Mouse (Mus musculus) megakaryocyte, embryonic 14.5 days (primary cell): ENCODE data around the gene Arhgef40. TPM values are rescaled to one million over a fixed set of nuclear protein-coding genes. Genes with fewer than 3 reads are reported as not detected.

Experiments
- H3K27me3 ChIP-seq: replicated peaks from 2 replicates; pipeline ENCODE3; 2012; ENCODE audit warnings: inconsistent platforms
- H3K36me3 ChIP-seq: replicated peaks from 2 replicates; pipeline ENCODE3; 2012; ENCODE audit warnings: low read length, inconsistent platforms, mixed read lengths
- H3K4me1 ChIP-seq: 2 replicates; pipeline ENCODE4 v1.6.1; 2012; ENCODE audit warnings: inconsistent platforms
- H3K4me3 ChIP-seq: replicated peaks from 2 replicates; pipeline ENCODE3; 2012; ENCODE audit warnings: moderate library complexity, mild to moderate bottlenecking, inconsistent platforms
- H3K9me3 ChIP-seq: 2 replicates; pipeline ENCODE4 v1.6.1; 2012; ENCODE audit warnings: inconsistent platforms
- FLI1 ChIP-seq: IDR thresholded peaks from 2 replicates; pipeline ENCODE4 v1.6.1; 2012; ENCODE audit warnings: low read length, inconsistent platforms, mixed read lengths
- GATA1 ChIP-seq: IDR thresholded peaks from 3 replicates; pipeline ENCODE4 v1.6.1; 2012; ENCODE audit warnings: mixed read lengths, low read length, inconsistent platforms, borderline replicate concordance
- polyA plus RNA-seq: library from polyadenylated mRNA; stranded (reverse); fragments of >175 nt; gene quantifications from 2 replicates; pipeline ENCODE4 v1.2.3, GENCODE M21; 2012; ENCODE audit warnings: low replicate concordance; ENCODE audit not compliant: insufficient read depth

Gene Arhgef40
- polyA plus RNA-seq, 1 experiment: 14.5 TPM

- H3K27me3 ChIP-seq: no peaks in the 10 kb centered on the region
- TF ChIP-seq FLI1 (no peak), GATA1 (no peak)
- H3K4me1 ChIP-seq: peaks cover 8% of the 10 kb centered on the region
- H3K4me3 ChIP-seq: no peak overlapping the region
- no peaks in the 10 kb centered on the region for H3K9me3 ChIP-seq
- peaks cover 60% of the 10 kb centered on the region for H3K36me3 ChIP-seq
These were observed 13.0 kb downstream of the Arhgef40 start for GRCm38 (mm10) chr14:51997483-51997882.

GRCm38 (mm10) chr14:52003981-52004495, 19.5 kb downstream of the Arhgef40 start:
- H3K36me3 ChIP-seq: peaks cover 82% of the 10 kb centered on the region
- peaks cover 42% of the 10 kb centered on the region for H3K4me1 ChIP-seq
- no peaks in the 10 kb centered on the region for H3K27me3 ChIP-seq
- TF ChIP-seq FLI1 (no peak), GATA1 (no peak)
- H3K4me3 ChIP-seq: no peak overlapping the region
- H3K9me3 ChIP-seq: no peaks in the 10 kb centered on the region

- peaks cover 50% of the 10 kb centered on the region for H3K4me1 ChIP-seq
- H3K4me3 ChIP-seq: no peak overlapping the region
- no peak for TF ChIP-seq GATA1
- no peak for TF ChIP-seq FLI1
- no peaks in the 10 kb centered on the region for H3K27me3 ChIP-seq
- H3K36me3 ChIP-seq: peaks cover 84% of the 10 kb centered on the region
- no peaks in the 10 kb centered on the region for H3K9me3 ChIP-seq
These were observed 20.6 kb downstream of the Arhgef40 start for GRCm38 (mm10) chr14:52005141-52005540.

GRCm38 (mm10) chr14:52005616-52006015, 21.1 kb downstream of the Arhgef40 start:
- peaks cover 81% of the 10 kb centered on the region for H3K36me3 ChIP-seq
- H3K4me1 ChIP-seq: peaks cover 52% of the 10 kb centered on the region
- H3K9me3 ChIP-seq: no peaks in the 10 kb centered on the region
- H3K27me3 ChIP-seq: no peaks in the 10 kb centered on the region
- H3K4me3 ChIP-seq: no peak overlapping the region
- TF ChIP-seq FLI1 (no peak), GATA1 (no peak)

- Histone ChIP-seq H3K4me3 (no peak overlapping the region), H3K27me3 (no peaks in the 10 kb centered on the region), H3K36me3 (peaks cover 78% of the 10 kb centered on the region), H3K4me1 (peaks cover 56% of the 10 kb centered on the region), H3K9me3 (no peaks in the 10 kb centered on the region)
- no peak for TF ChIP-seq GATA1
These were observed 21.7 kb downstream of the Arhgef40 start for GRCm38 (mm10) chr14:52006241-52006640.

GRCm38 (mm10) chr14:52006771-52007170, 22.3 kb downstream of the Arhgef40 start:
- H3K27me3 ChIP-seq: no peaks in the 10 kb centered on the region
- no peaks in the 10 kb centered on the region for H3K9me3 ChIP-seq
- peaks cover 78% of the 10 kb centered on the region for H3K36me3 ChIP-seq
- peaks cover 61% of the 10 kb centered on the region for H3K4me1 ChIP-seq
- no peak overlapping the region for H3K4me3 ChIP-seq
- TF ChIP-seq FLI1: no peak
- no peak for TF ChIP-seq GATA1

- Histone ChIP-seq H3K4me3 (no peak overlapping the region), H3K4me1 (peaks cover 79% of the 10 kb centered on the region), H3K36me3 (peaks cover 60% of the 10 kb centered on the region), H3K9me3 (no peaks in the 10 kb centered on the region), H3K27me3 (no peaks in the 10 kb centered on the region)
- TF ChIP-seq GATA1 (no peak), FLI1 (no peak)
These were observed 24.0 kb downstream of the Arhgef40 start for GRCm38 (mm10) chr14:52008321-52009203.

- Histone ChIP-seq H3K4me3 (no peak overlapping the region), H3K9me3 (no peaks in the 10 kb centered on the region), H3K4me1 (peaks cover 76% of the 10 kb centered on the region), H3K27me3 (no peaks in the 10 kb centered on the region), H3K36me3 (peaks cover 52% of the 10 kb centered on the region)
- TF ChIP-seq FLI1: no peak
- TF ChIP-seq GATA1: no peak
These were observed 24.8 kb downstream of the Arhgef40 start for GRCm38 (mm10) chr14:52009361-52009760.

- Histone ChIP-seq H3K4me3 (no peak overlapping the region), H3K36me3 (peaks cover 47% of the 10 kb centered on the region), H3K4me1 (peaks cover 71% of the 10 kb centered on the region), H3K9me3 (no peaks in the 10 kb centered on the region), H3K27me3 (no peaks in the 10 kb centered on the region)
- no peak for TF ChIP-seq FLI1
- TF ChIP-seq GATA1: no peak
These were observed 25.3 kb downstream of the Arhgef40 start for GRCm38 (mm10) chr14:52009841-52010240.

- H3K4me1 ChIP-seq: peaks cover 68% of the 10 kb centered on the region
- no peaks in the 10 kb centered on the region for H3K27me3 ChIP-seq
- no peaks in the 10 kb centered on the region for H3K9me3 ChIP-seq
- H3K36me3 ChIP-seq: peaks cover 40% of the 10 kb centered on the region
- no peak for TF ChIP-seq FLI1
- no peak for TF ChIP-seq GATA1
- H3K4me3 ChIP-seq: no peak overlapping the region
These were observed 26.1 kb downstream of the Arhgef40 start for GRCm38 (mm10) chr14:52010446-52011111.
